19 mouse cellular contexts compared by ENCODE assay signal in the genomic region with DNA sequence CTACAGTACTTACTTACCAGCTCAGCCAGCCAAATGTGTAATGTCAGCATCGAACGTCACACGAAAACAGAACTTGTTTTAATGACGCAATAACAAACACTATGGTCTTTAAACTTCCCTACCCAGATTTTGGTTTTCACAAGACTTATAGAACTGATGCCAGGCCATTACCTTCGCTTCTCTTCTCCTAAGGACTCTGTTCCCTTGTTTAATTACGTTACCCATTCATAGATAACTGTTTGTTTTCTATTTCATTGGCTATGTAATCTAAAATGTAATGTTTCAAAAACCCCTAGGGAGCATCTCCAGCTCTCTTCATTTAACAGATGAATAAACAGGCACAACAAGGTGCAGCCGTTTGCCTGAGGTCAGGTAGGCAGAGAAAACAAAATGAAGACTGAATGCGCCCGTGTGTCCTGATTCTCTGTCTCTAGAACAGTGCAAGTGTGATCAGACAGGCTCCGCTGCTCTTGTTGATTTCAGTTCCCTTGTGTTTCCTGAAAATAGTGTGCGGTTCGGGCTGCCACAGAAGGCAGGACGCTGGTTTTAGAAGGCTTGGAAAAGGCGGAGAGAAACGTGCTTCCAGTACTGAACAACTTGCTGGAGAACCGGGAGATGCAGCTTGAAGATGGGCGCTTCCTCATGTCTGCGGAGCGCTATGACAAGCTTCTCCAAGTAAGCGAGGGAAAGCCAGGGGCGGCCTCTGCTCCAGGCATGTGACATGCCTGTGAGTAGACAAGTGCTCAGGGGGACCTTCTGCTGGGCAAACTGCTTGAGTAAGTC.
DNase-seq lines count a peak whose midpoint lies in the region; ATAC-seq and TF ChIP-seq lines count a peak whose summit lies in the region.
"Had no signal": no experiment of that assay in that cellular context is flagged by ENCODE, and none has a peak within 500 bp of the region (broad histone marks: within the 10 kb centered on the region; RNA-seq: fewer than 3 reads in every experiment).

No protein-coding gene starts in this region.

- H3K27me3 ChIP-seq in forebrain, postnatal 0 days (ENCODE audit: insufficient read depth, low read length) = no peaks in the 10 kb centered on the region
- no peaks in the 10 kb centered on the region for H3K27me3 ChIP-seq in forebrain, embryonic 10.5 days (ENCODE audit: poor library complexity, severe bottlenecking)
- H3K27me3 ChIP-seq in hindbrain, embryonic 16.5 days (replicated peaks; ENCODE audit: control insufficient read depth, insufficient read depth, low read length) = no peaks in the 10 kb centered on the region
- H3K27me3 ChIP-seq: forebrain, embryonic 12.5 days; kidney, embryonic 15.5 days; limb, embryonic 15.5 days had no signal

- TF ChIP-seq CTCF in forebrain, postnatal 0 days (IDR thresholded peaks at IDR 0.05; ENCODE audit: low read depth) = no peak
- no peak for TF ChIP-seq CTCF in left cerebral cortex, adult 2 months (IDR thresholded peaks at IDR 0.05)

- no peaks in the 10 kb centered on the region for H3K4me1 ChIP-seq in forebrain, postnatal 0 days (ENCODE audit: insufficient read depth)
- no peaks in the 10 kb centered on the region for H3K4me1 ChIP-seq in forebrain, embryonic 10.5 days
- H3K4me1 ChIP-seq in hindbrain, embryonic 16.5 days (ENCODE audit: control insufficient read depth, insufficient read depth, low read depth, low read length) = no peaks in the 10 kb centered on the region
- H3K4me1 ChIP-seq: forebrain, embryonic 12.5 days; heart, embryonic 10.5 days; kidney, embryonic 15.5 days; limb, embryonic 15.5 days; midbrain, embryonic 10.5 days had no signal

- DNase-seq in forebrain, postnatal 0 days = no peak
- no peak for DNase-seq in forebrain, embryonic 10.5 days (ENCODE audit: extremely low spot score, low spot score)
- DNase-seq in left cerebral cortex, adult 2 months (ENCODE audit: extremely low spot score in 1 of 2, low spot score in 2 of 2) = peak in 1 of 2 experiments; percentile 32
- no peak for DNase-seq in left cerebral cortex, postnatal 4 days
- DNase-seq in right cerebral cortex, adult 2 months (ENCODE audit: low spot score in 2 of 2) = peak; percentile 20 to 36
- no peak for DNase-seq in heart, adult 8-10 months (ENCODE audit: low spot score)
- DNase-seq: cerebellum, postnatal 14 days; gastrocnemius, adult 2 months; heart, postnatal 10 days; lung, postnatal 14 days; thymus, postnatal 36 days had no signal

- H3K4me3 ChIP-seq in forebrain, postnatal 0 days (ENCODE audit: low read depth, low read length) = no peak overlapping the region
- no peak overlapping the region for H3K4me3 ChIP-seq in forebrain, embryonic 10.5 days
- H3K4me3 ChIP-seq in left cerebral cortex, adult 2 months = peak overlapping the region; percentile 19; the same call in 1 of the 2 replicates
- no peak overlapping the region for H3K4me3 ChIP-seq in hindbrain, embryonic 16.5 days (ENCODE audit: low read length)
- H3K4me3 ChIP-seq: forebrain, embryonic 12.5 days; gastrocnemius, adult 2 months; heart, embryonic 10.5 days; kidney, embryonic 15.5 days; limb, embryonic 15.5 days; midbrain, embryonic 10.5 days had no signal

- ATAC-seq in forebrain, postnatal 0 days = 0 out of 2 replicates have a peak, but pooled peaks have one; percentile 29
- ATAC-seq in hindbrain, embryonic 16.5 days = peak; percentile 77
- ATAC-seq in monocyte, adult 5-6 weeks (replicated peaks; ENCODE audit: insufficient number of reproducible peaks, low FRiP score, low TSS enrichment, poor library complexity, severe bottlenecking) = no peak
- ATAC-seq: inflammation-experienced regulatory T-cells, adult 6 months had no signal

- no peak overlapping the region for H3K9ac ChIP-seq in forebrain, postnatal 0 days
- H3K9ac ChIP-seq in hindbrain, embryonic 16.5 days (ENCODE audit: low read depth, low read length) = no peak overlapping the region
- H3K9ac ChIP-seq: forebrain, embryonic 12.5 days; kidney, embryonic 15.5 days; limb, embryonic 15.5 days had no signal

- H3K27ac ChIP-seq in forebrain, postnatal 0 days (ENCODE audit: low read depth, low read length) = no peak overlapping the region
- H3K27ac ChIP-seq in forebrain, embryonic 10.5 days = no peak overlapping the region
- H3K27ac ChIP-seq in left cerebral cortex, adult 2 months = peak overlapping the region; percentile 33; the same call in 1 of the 2 replicates
- H3K27ac ChIP-seq in hindbrain, embryonic 16.5 days (ENCODE audit: low read depth, low read length) = no peak overlapping the region
- H3K27ac ChIP-seq: forebrain, embryonic 12.5 days; gastrocnemius, adult 2 months; heart, embryonic 10.5 days; kidney, embryonic 15.5 days; limb, embryonic 15.5 days; midbrain, embryonic 10.5 days had no signal

- WGBS in forebrain, postnatal 0 days = 69% methylated on average over 21 of the region's 21 CpGs
- 89% methylated on average over 21 of the region's 21 CpGs for WGBS in forebrain, embryonic 10.5 days
- 74% methylated on average over 21 of the region's 21 CpGs for WGBS in hindbrain, embryonic 16.5 days

- no peaks in the 10 kb centered on the region for H3K36me3 ChIP-seq in forebrain, postnatal 0 days (ENCODE audit: insufficient read depth)
- no peaks in the 10 kb centered on the region for H3K36me3 ChIP-seq in forebrain, embryonic 10.5 days (replicated peaks)
- no peaks in the 10 kb centered on the region; the same call in 1 of the 2 replicates for H3K36me3 ChIP-seq in hindbrain, embryonic 16.5 days (ENCODE audit: control insufficient read depth, insufficient read depth, low read length)
- H3K36me3 ChIP-seq: forebrain, embryonic 12.5 days; heart, embryonic 10.5 days; kidney, embryonic 15.5 days; midbrain, embryonic 10.5 days had no signal

- no peak overlapping the region for H3K4me2 ChIP-seq in forebrain, postnatal 0 days (ENCODE audit: low read depth)
- no peak overlapping the region for H3K4me2 ChIP-seq in hindbrain, embryonic 16.5 days (ENCODE audit: low read length)
- H3K4me2 ChIP-seq: forebrain, embryonic 12.5 days; kidney, embryonic 15.5 days; limb, embryonic 15.5 days had no signal

- intact Hi-C loops in left cerebral cortex, adult 2 months (cut with DNase I) = no loop called here
- intact Hi-C loops in left cerebral cortex, postnatal 4 days (cut with DNase I) = no loop called here

- no peaks in the 10 kb centered on the region for H3K9me3 ChIP-seq in forebrain, postnatal 0 days (ENCODE audit: low read length)
- H3K9me3 ChIP-seq in forebrain, embryonic 10.5 days = no peaks in the 10 kb centered on the region
- no peaks in the 10 kb centered on the region for H3K9me3 ChIP-seq in hindbrain, embryonic 16.5 days (ENCODE audit: control insufficient read depth, low read length)
- H3K9me3 ChIP-seq: forebrain, embryonic 12.5 days; heart, embryonic 10.5 days; kidney, embryonic 15.5 days; limb, embryonic 15.5 days; midbrain, embryonic 10.5 days had no signal

Comparison
In these comparisons a context has a peak if more than half of its experiments do, and no peak if none do; other contexts are left out.
1. DNase-seq: peak in right cerebral cortex, adult 2 months (2 of 2); none in forebrain, postnatal 0 days (single experiment), forebrain, embryonic 10.5 days (single experiment), left cerebral cortex, postnatal 4 days (single experiment) and heart, adult 8-10 months (single experiment).